Comparison of ENCODE assay signal across 19 mouse cellular contexts in the genomic region with DNA sequence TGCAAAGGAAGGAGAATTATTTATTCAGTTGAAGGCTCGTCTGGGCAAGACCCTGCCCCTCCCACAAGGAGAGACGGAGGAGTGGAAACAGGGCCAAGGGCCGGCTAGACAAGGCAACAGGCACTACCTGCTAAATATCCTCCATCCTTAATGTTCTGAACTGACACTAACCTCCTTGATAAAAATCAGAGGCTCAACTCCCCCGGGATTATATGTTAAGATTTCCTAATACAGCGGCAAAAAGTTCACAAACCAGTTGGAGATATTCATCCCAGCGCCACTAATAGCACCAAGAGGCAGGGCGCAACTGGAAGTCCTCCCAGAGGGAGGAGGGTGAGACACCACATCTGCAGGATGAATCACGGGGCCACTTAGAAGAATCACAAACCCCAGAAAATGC. TPM values are rescaled to one million over a fixed set of nuclear protein-coding genes. Genes with fewer than 3 reads are reported as not detected.
"Had no signal": no experiment of that assay in that cellular context is flagged by ENCODE, and none has a peak within 500 bp of the region (broad histone marks: within the 10 kb centered on the region; RNA-seq: fewer than 3 reads in every experiment).

No protein-coding gene starts in this region.

- H3K9ac ChIP-seq: kidney, embryonic 15.5 days; liver, embryonic 14.5 days; neural tube, embryonic 15.5 days had no signal

- H3K27ac ChIP-seq: kidney, embryonic 15.5 days; left cerebral cortex, adult 2 months; liver, embryonic 14.5 days; midbrain, embryonic 13.5 days; neural tube, embryonic 15.5 days had no signal

- H3K27me3 ChIP-seq: kidney, embryonic 15.5 days; midbrain, embryonic 13.5 days; neural tube, embryonic 15.5 days had no signal

- H3K9me3 ChIP-seq: kidney, embryonic 15.5 days; midbrain, embryonic 13.5 days; neural tube, embryonic 15.5 days had no signal

- H3K4me1 ChIP-seq: midbrain, embryonic 13.5 days had no signal

- ATAC-seq: midbrain, embryonic 13.5 days had no signal

- DNase-seq: kidney, adult 2 months; kidney, postnatal 25 days; liver; lung, adult 18-20 months; lung, postnatal 36 days; right cerebral cortex, adult 18-20 months; right cerebral cortex, postnatal 25 days; thymus, adult 2 months; thymus, postnatal 25 days had no signal

- H3K4me2 ChIP-seq: kidney, embryonic 15.5 days; midbrain, embryonic 13.5 days; neural tube, embryonic 15.5 days had no signal

- H3K4me3 ChIP-seq: kidney, embryonic 15.5 days; left cerebral cortex, adult 2 months; midbrain, embryonic 13.5 days; myocyte; neural tube, embryonic 15.5 days had no signal

RNA-seq across cellular contexts. Expression of gene Elobl, which starts 17.8 kb away (rescaled TPM):
- polyA plus RNA-seq: kidney, embryonic 15.5 days; limb, embryonic 11.5 days; liver, embryonic 14.5 days; lung, embryonic 16.5 days; midbrain, embryonic 13.5 days; neural tube, embryonic 11.5 days; neural tube, embryonic 15.5 days; urinary bladder, adult 2 months had no signal
